Mouse (Mus musculus) kidney, adult 8-10 months (tissue): Measurements from ENCODE around the gene Rexo5.

ENCODE experiments used
- DNase-seq, 2 experiments: peaks; one replicate each; pipeline ENCODE4 v3.0.0; 2022

Rexo5 gene

DNA sequence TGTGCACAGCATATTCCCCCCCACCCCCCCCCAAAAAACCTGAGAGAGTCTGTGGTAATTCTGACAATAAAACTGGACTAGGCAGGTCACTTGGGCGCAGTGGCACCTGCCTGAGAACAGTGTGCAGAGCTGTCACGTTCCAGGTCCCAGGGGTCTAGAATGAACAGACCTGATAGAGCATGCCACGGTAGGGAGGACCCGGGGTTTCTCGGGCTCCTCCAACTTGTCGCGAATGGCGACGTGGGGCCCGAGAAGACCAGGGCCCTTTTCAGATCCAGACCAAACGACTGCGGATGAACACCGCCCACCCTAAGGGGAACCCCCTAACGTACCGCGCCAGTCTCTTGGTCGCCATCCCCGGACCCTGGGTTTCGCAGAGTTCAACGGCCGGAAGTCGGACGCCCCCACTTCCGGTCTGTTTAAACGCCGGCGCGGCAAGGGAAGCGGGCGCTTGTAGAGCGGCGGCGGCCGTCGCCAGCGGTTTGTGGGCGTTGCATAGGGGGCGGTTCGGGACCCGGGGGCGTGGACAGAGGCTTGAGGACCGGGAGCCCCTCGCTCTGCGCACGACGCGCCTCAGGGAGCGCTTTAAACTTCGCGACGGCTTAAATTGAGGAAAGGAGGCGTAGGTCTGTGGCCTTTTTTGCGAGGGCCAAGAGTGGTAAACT lies at the start of gene Rexo5, which contains the start of gene Eri2:
Gene Rexo5 (plus strand): TSS at position 421 of the 665 bp plus-strand sequence.
Gene Eri2 (minus strand): TSS at position 473 of the 665 bp plus-strand sequence.
- DNase-seq, result peak; percentile 65 to 82

DNA sequence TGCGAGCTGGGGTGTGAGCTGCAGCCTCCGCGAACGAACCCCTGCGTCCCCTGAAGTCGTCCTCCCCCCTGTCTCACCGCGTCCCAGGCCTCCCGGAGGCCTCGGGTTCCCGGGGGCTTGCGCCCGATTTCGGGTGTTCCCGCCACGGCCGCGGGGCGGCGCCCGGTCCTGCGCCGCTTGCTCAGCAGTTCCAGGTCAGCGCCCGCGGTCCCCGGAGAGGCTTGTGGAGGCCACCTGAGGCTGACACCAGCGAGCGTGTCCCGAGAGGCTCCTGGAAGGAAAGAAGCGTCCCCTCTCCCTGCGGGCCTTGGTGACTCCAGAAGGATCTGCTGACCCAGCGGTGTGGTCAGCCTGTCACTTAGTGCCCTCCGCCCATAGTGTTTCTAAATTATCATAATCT lies 49.5 kb upstream of the Rexo5 start:
- DNase-seq, result no peak

DNA sequence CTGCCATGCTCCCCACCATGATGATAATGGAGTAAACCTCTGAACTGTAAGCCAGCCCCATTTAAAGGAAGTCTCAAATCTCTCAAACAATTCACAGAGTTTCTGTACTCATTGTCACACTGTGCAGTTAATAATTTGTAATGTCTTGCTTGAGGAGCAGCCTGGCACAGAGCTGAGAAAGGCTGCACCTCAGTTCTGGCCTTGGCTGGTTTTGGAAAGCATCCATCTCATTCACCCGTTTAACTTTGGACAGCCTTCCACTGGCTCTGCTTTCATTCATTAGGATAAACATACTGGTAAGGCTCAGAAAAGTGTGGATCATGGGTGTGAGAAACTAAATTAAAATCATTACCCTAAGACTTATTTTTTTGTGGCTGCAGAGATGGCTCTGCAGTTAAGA lies 47.9 kb upstream of the Rexo5 start:
- peak; percentile 70 to 75 for DNase-seq

DNA sequence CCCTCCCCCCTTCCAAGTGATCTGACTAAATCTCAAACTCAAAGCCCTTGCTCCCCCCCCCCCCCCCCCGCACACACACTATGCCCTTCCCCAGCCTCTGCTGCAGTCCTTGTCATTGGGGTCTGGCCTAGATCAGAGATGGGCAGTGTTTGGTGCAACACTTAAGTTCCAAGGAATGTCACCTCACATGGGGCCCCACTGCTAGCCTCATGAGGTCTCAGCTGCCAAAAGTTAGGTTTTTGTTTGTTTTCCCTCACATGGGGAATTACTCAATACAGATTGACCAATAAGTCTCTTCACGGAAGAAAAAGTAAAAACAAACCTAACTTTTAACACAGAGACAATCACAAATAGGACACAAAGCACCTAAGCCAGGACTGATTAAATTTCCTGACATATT lies 45.0 kb upstream of the Rexo5 start:
- DNase-seq, result no peak

DNA sequence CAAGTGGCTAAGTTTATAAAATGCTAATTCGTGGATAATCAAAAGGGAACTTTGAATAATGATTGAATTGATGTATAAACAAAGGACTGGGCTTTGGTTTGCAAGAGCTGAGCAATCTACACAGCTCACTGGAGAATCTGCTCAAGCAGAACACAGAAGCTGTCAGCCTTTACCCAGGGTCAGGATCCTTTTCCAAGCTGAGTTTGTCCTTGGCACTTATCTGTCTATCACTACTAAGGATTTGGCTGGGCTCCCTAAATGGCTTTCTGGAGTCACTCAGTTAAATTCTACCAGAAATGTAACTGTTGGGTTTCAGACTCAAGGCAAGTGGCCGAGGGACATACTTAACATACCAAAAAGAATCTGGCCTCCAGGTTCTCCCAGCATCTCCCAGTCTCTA lies 43.9 kb upstream of the Rexo5 start:
- peak; percentile 59 to 73 for DNase-seq

DNA sequence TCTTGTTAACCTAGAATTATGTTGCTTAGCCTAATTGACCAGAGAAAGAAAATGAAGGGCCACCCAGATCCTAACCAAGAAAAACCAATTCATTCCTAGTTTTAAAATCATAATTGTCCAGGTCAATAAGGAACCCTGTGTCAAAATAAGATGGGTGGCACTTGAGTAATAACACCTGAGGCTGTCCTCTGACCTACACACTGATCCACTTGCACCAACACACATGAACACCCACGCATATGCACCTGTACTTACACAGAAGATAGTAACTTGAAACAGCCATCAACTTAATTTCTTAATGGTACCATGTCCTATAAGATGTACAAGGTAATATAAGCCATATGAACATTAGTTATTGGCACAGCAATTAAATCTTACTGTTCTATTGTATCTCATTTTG lies 40.1 kb upstream of the Rexo5 start:
- DNase-seq, result no peak

DNA sequence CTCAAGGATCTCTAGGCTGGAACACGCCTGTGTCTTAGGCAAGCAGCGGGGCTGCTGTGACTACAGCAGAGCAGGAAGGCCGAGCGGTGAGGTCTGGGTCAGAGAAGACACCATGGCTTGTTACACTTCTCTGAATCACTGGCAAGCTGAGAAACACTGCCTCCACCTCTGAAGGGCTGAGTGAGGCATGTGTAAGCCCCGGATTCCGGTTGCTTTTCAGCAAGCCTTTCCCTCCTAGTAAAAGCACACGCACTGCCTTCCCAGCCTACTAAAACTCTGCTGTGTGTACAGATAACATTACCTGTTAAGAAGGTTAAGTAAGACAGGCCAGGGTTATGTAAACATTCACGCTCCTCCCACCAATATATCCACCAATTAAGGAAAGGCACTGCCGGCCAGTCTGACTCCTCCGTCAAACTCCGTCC lies 33.3 kb upstream of the Rexo5 start, which contains the start of gene Acsm3:
Gene Acsm3 (plus strand): TSS at position 397 of the 425 bp plus-strand sequence.
- peak; percentile 32 to 64 for DNase-seq

DNA sequence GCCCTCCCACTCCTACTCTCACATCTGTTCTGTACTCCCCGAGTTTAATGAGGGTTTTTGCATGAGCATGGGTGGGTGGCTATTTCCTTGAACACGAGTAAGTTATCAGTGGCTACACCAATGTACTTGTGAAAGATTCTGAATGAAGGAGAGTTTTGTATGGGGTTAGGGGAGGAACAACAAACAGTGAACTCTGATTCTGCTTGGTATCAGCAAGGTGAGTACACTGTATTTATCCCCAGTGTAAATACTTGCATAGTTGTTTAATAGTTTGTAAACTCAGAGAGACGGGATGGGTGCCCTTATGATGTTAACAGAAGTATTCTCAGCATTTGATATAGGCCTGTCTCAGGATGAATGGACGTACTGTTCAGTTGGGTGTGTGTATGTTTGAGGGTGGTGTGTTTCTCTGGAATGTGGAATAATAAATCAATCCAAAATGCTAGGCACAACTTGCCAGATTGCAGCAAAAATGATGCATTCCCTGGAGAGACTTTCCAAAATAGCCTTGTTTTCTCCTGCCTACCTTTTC lies 31.6 kb upstream of the Rexo5 start:
- no peak for DNase-seq

DNA sequence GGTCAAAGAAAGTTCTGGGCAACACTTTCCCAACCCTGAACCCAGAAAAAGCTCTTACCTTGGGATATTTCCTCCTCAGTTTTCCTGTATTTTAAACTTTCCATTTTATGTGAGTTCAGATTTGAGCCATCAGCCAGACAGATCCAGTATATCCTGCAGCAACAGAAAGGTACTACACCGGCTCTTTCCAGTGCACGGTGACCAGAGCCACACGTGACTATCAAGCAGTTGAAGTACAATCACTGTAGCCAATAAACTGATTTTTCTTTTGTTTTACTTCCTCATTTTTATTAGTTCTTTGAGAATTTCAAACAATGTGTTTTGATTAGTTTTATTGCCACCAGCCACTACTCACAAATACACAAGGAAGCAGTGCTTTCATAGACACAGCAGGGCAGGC lies 29.4 kb upstream of the Rexo5 start:
- DNase-seq, result no peak

DNA sequence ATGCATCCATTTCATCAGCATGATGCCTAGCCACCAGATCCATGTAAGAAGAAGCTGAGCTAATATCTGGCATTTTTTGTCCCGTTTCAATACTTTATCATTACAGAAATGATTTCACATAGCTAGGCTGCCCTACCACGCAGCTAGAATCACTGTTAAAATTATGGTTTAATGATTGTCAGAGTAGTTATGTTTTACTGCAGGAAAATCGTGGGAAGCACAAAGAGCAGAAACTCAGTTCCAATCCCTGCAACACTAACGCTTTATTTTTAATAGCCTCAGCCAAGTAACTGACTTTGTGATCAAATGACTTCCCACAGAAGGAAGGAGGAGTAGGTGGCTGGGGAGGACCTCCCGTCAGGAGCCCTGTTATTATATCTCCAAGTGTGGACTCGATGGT lies 26.8 kb upstream of the Rexo5 start:
- no peak for DNase-seq

DNA sequence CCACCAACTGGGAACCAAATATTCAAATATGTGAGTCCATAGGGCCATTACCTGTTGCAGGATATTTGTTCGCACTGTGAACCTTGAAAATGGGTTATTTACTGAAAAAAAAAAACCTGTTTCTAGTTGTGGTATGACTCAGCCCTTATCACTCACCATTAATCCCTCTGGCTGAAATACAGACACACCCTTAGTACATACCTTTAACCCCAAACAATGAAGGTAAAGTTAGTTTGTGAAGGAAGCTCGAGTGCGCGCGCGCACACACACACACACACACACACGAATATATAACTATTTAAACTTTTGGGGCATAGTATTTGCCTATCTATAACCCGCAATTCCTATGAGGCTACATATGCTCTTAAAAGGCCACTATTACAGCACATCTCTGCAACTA lies 23.9 kb upstream of the Rexo5 start:
- no peak for DNase-seq

DNA sequence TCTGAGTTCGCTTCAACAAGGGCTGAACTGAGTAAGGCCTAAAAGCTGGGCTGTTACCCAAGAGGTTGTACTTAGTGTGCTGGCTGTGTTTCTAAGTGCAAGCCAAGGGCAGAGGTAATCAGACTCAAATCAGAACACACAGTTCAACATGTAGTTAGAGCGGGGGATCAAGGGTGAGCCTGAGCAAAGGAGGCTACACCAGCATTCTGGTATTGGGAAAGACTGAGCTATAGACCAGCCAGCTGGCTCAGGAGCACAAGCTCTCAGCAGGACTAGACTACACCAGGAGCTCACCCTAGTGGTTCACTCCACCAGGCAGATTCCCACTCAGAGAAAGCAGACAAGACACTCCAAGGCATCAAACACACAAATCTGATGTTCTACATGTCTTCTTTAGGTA lies 10.4 kb upstream of the Rexo5 start:
- DNase-seq, result no peak

DNA sequence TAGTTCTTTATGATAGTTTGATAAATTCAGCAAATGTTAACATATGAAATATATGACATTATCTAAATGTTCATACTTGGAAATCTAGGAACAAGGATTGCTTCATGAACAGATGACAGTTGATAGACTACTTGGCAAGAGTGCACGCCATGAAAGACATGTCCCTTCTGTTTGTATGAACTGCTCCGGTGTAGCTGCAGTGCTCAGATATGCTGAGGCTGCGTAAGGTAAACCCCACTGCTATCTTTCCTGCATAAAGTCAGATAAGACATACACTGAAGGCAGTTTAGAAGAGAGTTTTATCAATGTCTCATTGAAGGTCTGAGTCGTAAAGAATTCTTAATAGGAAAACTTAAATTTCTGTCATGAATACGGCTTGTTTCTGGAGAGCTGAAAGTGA lies 8.9 kb upstream of the Rexo5 start:
- no peak for DNase-seq

DNA sequence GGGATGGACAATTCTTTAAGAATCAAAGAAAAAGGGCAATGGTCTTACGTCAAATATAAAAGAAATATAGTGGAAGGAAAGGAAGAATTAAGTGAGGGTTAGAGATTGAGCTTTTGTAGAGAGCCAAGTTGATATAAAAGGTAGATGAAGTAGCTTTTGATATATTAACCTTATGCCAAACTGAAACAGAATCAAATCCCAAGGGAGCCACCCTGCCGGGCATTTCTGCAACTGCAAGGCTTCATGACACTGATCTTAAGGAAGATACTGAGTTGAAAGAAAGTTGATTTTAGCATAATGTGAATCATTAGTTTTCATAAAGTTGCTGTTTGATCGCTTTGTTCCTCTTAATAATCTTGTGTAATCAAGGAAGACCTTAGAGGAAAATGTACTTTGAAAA lies 4.8 kb upstream of the Rexo5 start:
- no peak for DNase-seq

DNA sequence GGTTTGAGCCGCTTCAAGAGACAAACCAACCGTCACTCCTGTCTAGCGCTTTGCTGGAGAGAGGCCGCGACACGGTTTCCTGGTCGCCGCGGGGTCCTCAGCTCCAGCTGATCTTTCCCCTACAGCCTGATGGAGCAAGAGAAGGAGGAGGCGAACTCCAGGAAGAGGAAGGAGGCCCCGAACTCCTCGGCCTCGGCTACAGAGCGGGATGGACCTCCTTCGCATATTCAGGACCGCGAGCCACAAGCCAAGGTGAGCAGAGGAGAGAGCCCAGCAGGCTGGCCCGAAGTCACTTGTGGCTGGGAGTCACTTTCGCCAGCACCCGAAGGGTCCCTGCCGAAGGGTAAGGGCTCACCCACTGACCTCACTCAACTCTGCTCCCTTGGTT lies 439 bp downstream of the Rexo5 start:
- DNase-seq, result no peak

DNA sequence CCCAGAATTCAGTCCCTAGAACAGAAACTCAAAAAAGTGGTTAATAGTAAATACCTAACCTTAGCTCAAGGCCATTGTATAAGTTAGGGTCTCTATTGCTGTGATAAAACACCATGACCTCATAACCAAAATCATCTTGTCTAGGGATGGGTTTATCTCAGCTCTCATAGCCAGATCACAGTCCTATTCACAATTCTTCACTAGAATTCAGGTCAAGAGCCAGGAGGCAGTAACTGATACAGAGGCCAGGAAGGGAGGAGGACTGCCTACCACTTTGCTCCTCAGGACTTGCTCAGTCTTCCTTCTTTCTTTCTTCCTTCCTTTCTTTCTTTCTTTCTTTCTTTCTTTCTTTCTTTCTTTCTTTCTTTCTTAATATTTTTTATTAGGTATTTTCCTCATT lies 1.5 kb downstream of the Rexo5 start:
- DNase-seq, result no peak

DNA sequence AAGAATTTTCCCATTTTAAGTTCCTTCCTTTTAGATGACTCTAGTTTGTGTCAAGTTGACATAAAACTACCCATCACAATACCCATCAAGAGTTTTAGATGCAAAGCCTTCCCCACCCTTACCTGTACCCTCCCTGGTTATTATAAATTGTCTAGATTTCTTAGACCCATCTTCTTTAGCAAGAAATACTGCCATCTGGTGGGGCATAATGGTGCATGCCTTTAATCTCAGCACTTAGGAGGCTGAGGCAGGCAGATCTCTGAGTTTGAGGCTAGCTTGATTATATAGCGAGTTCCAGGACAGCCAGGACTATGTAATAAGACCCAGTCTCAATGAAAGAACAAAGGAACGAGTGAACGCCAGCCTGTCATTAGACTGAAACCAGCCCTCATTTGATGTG lies 6.7 kb downstream of the Rexo5 start:
- peak in 1 of 2 experiments; percentile 13 for DNase-seq

DNA sequence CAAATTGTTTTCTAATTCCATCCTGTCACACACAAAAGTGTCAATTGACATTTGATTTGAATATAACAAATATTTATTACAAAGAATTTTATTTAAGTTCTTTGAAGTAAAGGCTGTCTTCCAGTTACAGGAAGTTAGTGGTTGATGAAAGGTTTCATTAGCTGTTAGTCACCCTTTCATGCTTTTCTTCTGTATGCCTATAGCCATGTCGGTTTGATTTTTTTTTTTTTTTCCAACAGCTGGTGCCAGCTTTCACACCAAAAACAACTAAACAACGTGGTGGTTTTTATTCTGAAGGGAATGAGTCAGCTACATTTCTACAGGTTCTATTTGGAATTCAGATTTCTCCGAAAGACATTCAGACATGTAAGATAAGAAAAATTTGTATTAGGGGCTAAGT lies 7.2 kb downstream of the Rexo5 start:
- DNase-seq, result no peak

DNA sequence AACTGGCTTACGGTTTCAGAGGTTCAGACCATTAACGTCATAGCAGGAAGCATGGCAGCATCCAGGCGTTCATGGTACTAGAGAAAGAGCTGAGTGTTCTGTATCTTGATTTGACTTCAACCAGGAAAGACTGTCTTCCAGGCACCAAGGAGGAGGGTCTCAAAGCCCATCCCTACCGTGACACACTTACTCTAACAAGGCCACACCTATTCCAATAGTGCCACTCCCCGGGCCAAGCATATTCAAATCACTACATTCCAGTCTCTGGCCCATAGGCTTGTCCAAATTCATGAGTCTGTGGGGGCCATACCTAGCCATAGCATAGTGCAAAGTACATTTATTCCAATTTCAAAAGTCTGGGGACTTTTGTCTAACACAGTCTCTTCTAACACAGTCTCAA lies 13.6 kb downstream of the Rexo5 start:
- DNase-seq, result no peak

DNA sequence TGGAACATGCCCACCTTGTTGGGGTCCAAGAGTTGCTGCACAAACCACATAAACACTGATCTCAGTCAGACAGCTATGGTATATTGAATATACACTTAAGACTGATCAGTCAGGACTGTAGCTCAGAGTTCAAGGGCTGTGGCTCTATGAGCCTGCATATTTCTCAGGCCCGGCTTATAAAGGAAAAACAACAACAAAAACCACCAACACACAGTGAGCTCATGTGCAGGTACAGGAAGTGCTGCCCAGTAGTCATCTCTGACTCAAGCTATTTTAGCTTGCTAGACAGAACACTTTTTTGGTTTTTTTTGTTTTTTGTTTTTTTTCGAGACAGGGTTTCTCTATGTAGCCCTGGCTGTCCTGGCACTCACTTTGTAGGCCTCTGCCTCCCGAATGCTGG lies 14.9 kb downstream of the Rexo5 start:
- DNase-seq, result no peak

DNA sequence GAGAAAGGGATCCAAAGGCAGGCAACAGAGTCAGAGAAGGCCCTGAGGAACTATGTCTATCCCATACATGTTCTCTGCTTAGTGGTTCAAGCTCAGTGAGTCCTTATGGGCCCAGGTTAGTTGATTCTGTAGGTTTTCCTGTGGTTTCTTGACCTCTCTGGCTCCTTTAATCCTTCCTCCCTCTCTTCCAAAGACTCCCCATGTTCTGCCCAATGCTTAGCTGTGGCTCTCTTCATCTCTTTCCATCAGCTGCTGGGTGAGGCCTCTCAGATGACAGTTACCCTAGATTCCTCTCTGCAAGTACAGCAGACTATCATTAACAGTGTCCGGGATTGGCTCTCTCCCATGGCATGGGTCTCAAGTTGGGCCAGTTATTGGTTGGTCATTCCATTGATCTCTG lies 41.6 kb downstream of the Rexo5 start:
- DNase-seq, result no peak

DNA sequence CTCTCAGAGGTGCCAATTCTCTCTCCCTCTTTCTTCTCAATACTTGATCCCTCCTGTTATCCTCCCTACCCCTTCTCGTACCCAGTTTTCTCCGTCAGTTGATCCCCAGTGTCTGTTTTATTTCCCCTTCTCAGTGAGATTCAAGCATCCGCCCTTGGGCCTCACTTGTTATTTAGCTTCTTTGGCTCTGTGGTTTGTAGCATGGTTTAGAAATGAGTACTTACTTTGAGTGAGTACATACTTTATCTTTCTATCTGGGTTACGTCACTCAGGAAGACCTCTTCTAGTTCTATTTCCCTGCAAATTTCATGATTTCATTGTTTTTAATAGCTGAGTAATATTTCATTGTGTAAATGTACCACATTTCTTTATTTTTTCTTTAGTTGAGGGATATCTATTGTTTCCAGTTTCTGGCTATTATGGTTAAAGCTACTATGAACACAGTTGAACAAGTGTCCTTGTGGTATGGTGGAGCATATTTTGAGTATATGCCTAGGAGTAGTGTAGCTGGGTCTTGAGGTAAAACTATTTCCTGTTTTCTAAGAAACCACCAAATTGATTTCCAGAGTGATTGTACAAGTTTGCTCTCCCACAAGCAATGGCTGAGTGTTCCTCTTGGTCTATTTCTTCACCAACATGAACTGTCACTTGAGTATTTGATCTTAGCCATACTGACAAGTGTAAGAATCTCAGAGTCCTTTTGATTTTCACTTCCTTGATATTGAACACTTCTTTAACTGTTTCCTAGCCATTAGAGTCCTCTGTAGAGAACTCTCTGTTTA lies 42.4 kb downstream of the Rexo5 start:
- no peak for DNase-seq

DNA sequence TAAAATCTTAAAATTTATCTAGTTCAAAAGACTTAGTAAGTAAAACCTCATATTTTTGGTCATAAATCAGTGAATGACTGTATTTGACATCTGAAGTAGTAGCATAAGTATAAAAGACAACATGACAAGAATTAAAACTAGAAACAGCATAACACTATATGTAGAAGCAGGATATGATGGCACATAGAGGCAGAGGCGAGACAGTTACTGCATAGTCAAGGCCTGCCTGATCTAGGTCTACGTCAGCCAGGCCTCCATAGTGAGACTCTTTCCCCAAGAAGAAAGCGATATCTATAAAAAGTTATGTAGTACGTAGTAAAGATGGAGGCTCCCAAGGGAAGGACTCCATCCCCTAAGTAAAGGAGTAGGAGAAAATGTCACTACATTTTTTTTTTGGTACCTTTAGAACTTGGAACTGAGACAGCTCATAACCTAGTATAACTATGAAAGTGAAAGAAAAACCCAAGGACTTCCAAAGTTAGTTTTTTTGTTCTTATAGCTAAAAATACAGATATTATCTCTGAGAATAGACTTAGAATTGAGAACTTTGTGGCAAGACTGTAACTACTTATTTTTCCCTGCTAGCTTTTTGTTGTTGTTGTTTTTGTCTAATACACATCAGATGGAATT lies 48.1 kb downstream of the Rexo5 start:
- DNase-seq, result no peak

DNA sequence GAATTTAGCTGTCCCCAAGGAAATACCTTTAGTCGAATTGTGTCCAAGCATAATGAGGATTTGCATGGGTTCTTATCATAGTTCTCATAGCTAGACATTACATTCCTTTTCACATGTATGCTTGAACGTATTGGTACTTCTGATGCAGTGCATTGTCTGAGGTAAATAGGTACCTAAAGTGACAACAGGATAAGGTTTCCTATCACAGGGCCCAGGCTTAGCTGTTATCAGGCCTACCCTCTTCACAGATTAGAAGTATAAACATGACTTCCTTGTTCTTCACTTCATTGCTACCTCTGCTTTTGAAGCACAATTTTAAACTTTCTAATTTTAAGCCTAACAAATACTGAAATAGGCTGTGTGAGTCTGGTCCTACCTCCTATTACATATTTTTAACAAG lies 51.7 kb downstream of the Rexo5 start:
- DNase-seq, result no peak
